Mouse (Mus musculus) G1E (cell line): ENCODE results near the gene Hist1h2ad.
"Not testable (repeated sequence)": the region's sequence is repeated elsewhere in the genome, so short reads cannot be mapped to it uniquely, and the experiment has no call there.

Experiments
- CTCF ChIP-seq: IDR thresholded peaks from 2 replicates; pipeline ENCODE4 v1.5.1; 2012; ENCODE audit warnings: low read depth, low read length, inconsistent platforms, mixed read lengths
- TAL1 ChIP-seq: conservative IDR thresholded peaks from 2 replicates; pipeline ENCODE4 v1.6.1; 2012; ENCODE audit warnings: low read depth, low read length, inconsistent platforms, mixed read lengths

DNA sequence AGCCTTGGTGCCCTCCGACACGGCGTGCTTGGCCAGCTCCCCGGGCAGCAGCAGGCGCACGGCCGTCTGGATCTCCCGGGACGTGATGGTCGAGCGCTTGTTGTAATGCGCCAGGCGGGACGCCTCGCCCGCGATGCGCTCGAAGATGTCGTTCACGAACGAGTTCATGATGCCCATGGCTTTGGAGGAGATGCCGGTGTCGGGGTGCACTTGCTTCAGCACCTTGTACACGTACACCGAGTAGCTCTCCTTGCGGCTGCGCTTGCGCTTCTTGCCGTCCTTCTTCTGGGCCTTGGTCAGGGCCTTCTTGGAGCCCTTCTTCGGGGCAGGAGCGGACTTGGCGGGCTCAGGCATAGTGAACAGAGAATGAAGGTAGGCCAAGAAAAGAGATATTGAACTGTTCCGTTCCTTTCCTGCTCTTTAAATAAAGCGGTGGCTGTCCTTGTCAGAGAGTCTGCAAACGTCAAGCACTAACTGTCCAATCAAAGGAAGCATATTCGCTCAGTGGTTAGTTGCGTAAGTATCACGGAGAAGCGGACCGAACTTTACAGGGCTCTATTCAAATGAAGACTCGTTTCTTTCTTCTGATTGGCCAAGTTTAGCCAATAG lies 31.1 kb upstream of the Hist1h2ad start, which contains the start of gene Hist1h2bh:
- TF ChIP-seq TAL1, CTCF: not testable (repeated sequence)
